Mouse (Mus musculus): ENCODE measurements around the gene Ptpn11. TPM values are rescaled to one million over a fixed set of nuclear protein-coding genes. Genes with fewer than 3 reads are reported as not detected.
"Not testable (repeated sequence)": the region's sequence is repeated elsewhere in the genome, so short reads cannot be mapped to it uniquely, and the experiment has no call there.

The Ptpn11 gene
- polyA plus RNA-seq, 1 experiment from 2014 or later, result 20.0 TPM

GRCm38 (mm10) chr5:121224856-121225255, 33.7 kb upstream of the Ptpn11 start:
- Histone ChIP-seq H3K27me3 (no peaks in the 10 kb centered on the region), H3K36me3 (no peaks in the 10 kb centered on the region), H3K4me2 (no peak overlapping the region), H3K27ac (no peak overlapping the region), H3K9me3 (replicated peaks) (no peaks in the 10 kb centered on the region), H3K4me3 (no peak overlapping the region), H3K4me1 (replicated peaks) (peaks cover 20% of the 10 kb centered on the region), H3K9ac (no peak overlapping the region)
- WGBS, result 80% methylated on average over 3 of the region's 3 CpGs
- no peak for ATAC-seq (replicated peaks; ENCODE audit: insufficient number of reproducible peaks, insufficient read depth, low FRiP score, low read depth)

- ATAC-seq (replicated peaks; ENCODE audit: insufficient number of reproducible peaks, insufficient read depth, low FRiP score, low read depth); H3K9me3 ChIP-seq (replicated peaks); H3K4me2 ChIP-seq; H3K9ac ChIP-seq; H3K27ac ChIP-seq; H3K36me3 ChIP-seq; H3K4me3 ChIP-seq; H3K27me3 ChIP-seq: not testable (repeated sequence)
- 93% methylated on average over 4 of the region's 4 CpGs for WGBS
- peaks cover 21% of the 10 kb centered on the region for H3K4me1 ChIP-seq (replicated peaks)
Measured at GRCm38 (mm10) chr5:121224020-121224419, 32.8 kb upstream of the Ptpn11 start.

GRCm38 (mm10) chr5:121221328-121221850, 30.2 kb upstream of the Ptpn11 start:
- H3K9me3 ChIP-seq (replicated peaks), result no peaks in the 10 kb centered on the region
- peaks cover 17% of the 10 kb centered on the region for H3K4me1 ChIP-seq (replicated peaks)
- no peaks in the 10 kb centered on the region for H3K27me3 ChIP-seq
- peak overlapping the region; percentile 92 for H3K4me3 ChIP-seq
- ATAC-seq (replicated peaks; ENCODE audit: insufficient number of reproducible peaks, insufficient read depth, low FRiP score, low read depth), result no peak
- peak overlapping the region; percentile 92 for H3K9ac ChIP-seq
- H3K4me2 ChIP-seq, result peak overlapping the region; percentile 78
- WGBS, result 24% methylated on average over 23 of the region's 23 CpGs
- H3K27ac ChIP-seq, result no peak overlapping the region
- no peaks in the 10 kb centered on the region for H3K36me3 ChIP-seq

- WGBS, result under 1% methylated on average over 28 of the region's 38 CpGs
- H3K27ac ChIP-seq, result peak overlapping the region; percentile 87
- no peaks in the 10 kb centered on the region for H3K9me3 ChIP-seq (replicated peaks)
- H3K9ac ChIP-seq, result peak overlapping the region; percentile 92
- H3K36me3 ChIP-seq, result no peaks in the 10 kb centered on the region
- ATAC-seq (replicated peaks; ENCODE audit: insufficient number of reproducible peaks, insufficient read depth, low FRiP score, low read depth), result peak; percentile 40
- peak overlapping the region; percentile 78 for H3K4me2 ChIP-seq
- H3K4me3 ChIP-seq, result peak overlapping the region; percentile 92
- H3K4me1 ChIP-seq (replicated peaks), result peaks cover 12% of the 10 kb centered on the region
- no peaks in the 10 kb centered on the region for H3K27me3 ChIP-seq
Measured at GRCm38 (mm10) chr5:121220732-121221301, 29.6 kb upstream of the Ptpn11 start.

GRCm38 (mm10) chr5:121219980-121220731, 29.0 kb upstream of the Ptpn11 start, which contains the start of gene Hectd4:
Hectd4 (plus strand) TSS chr5:121220219.
- H3K27me3 ChIP-seq, result no peaks in the 10 kb centered on the region
- no peaks in the 10 kb centered on the region for H3K36me3 ChIP-seq
- WGBS, result under 1% methylated on average over 68 of the region's 90 CpGs
- peak within 1 kb of the TSS; percentile 92 for H3K4me3 ChIP-seq
- peak within 1 kb of the TSS; percentile 92 for H3K9ac ChIP-seq
- H3K4me2 ChIP-seq, result peak within 1 kb of the TSS; percentile 78
- ATAC-seq (replicated peaks; ENCODE audit: insufficient number of reproducible peaks, insufficient read depth, low FRiP score, low read depth), result peak; percentile 91
- H3K9me3 ChIP-seq (replicated peaks), result no peaks in the 10 kb centered on the region
- peak within 1 kb of the TSS; percentile 87 for H3K27ac ChIP-seq
- H3K4me1 ChIP-seq (replicated peaks), result peaks cover 11% of the 10 kb centered on the region

GRCm38 (mm10) chr5:121219190-121219589, 28.0 kb upstream of the Ptpn11 start:
- Histone ChIP-seq H3K4me2 (no peak overlapping the region), H3K36me3 (no peaks in the 10 kb centered on the region), H3K27me3 (no peaks in the 10 kb centered on the region), H3K9me3 (replicated peaks) (no peaks in the 10 kb centered on the region), H3K27ac (no peak overlapping the region), H3K4me1 (replicated peaks) (peaks cover 11% of the 10 kb centered on the region), H3K4me3 (no peak overlapping the region), H3K9ac (no peak overlapping the region)
- WGBS, result 83% methylated on average over 1 of the region's 1 CpGs
- no peak for ATAC-seq (replicated peaks; ENCODE audit: insufficient number of reproducible peaks, insufficient read depth, low FRiP score, low read depth)

GRCm38 (mm10) chr5:121217313-121217634, 26.1 kb upstream of the Ptpn11 start:
- peaks cover 11% of the 10 kb centered on the region for H3K4me1 ChIP-seq (replicated peaks)
- WGBS, result 83% methylated on average over 2 of the region's 2 CpGs
- H3K27me3 ChIP-seq, result no peaks in the 10 kb centered on the region
- H3K9me3 ChIP-seq (replicated peaks), result no peaks in the 10 kb centered on the region
- no peak overlapping the region for H3K4me2 ChIP-seq
- ATAC-seq (replicated peaks; ENCODE audit: insufficient number of reproducible peaks, insufficient read depth, low FRiP score, low read depth), result no peak
- H3K27ac ChIP-seq, result no peak overlapping the region
- no peak overlapping the region for H3K9ac ChIP-seq
- peaks cover 8% of the 10 kb centered on the region for H3K36me3 ChIP-seq
- no peak overlapping the region for H3K4me3 ChIP-seq

GRCm38 (mm10) chr5:121216584-121217312, 25.6 kb upstream of the Ptpn11 start:
- peaks cover 13% of the 10 kb centered on the region for H3K36me3 ChIP-seq
- not testable (repeated sequence) for H3K9ac ChIP-seq; H3K9me3 ChIP-seq (replicated peaks); H3K4me1 ChIP-seq (replicated peaks); H3K4me2 ChIP-seq; H3K27ac ChIP-seq; H3K4me3 ChIP-seq; H3K27me3 ChIP-seq; ATAC-seq (replicated peaks; ENCODE audit: insufficient number of reproducible peaks, insufficient read depth, low FRiP score, low read depth)
- WGBS, result 86% methylated on average over 9 of the region's 9 CpGs

- ATAC-seq (replicated peaks; ENCODE audit: insufficient number of reproducible peaks, insufficient read depth, low FRiP score, low read depth), result no peak
- no peak overlapping the region for H3K4me2 ChIP-seq
- H3K36me3 ChIP-seq, result peaks cover 18% of the 10 kb centered on the region
- H3K9ac ChIP-seq, result 0 out of 2 replicates have a peak overlapping the region, but pooled peaks have one; percentile 16
- H3K4me3 ChIP-seq, result no peak overlapping the region
- peaks cover 3% of the 10 kb centered on the region for H3K4me1 ChIP-seq (replicated peaks)
- no peak overlapping the region for H3K27ac ChIP-seq
- no peaks in the 10 kb centered on the region for H3K27me3 ChIP-seq
- no peaks in the 10 kb centered on the region for H3K9me3 ChIP-seq (replicated peaks)
- 47% methylated on average over 12 of the region's 12 CpGs for WGBS
Measured at GRCm38 (mm10) chr5:121216126-121216446, 24.9 kb upstream of the Ptpn11 start.

- no peak for ATAC-seq (replicated peaks; ENCODE audit: insufficient number of reproducible peaks, insufficient read depth, low FRiP score, low read depth)
- no peak overlapping the region for H3K9ac ChIP-seq
- 0 out of 2 replicates have a peak, but pooled peaks cover 2% of the 10 kb centered on the region for H3K4me1 ChIP-seq (replicated peaks)
- H3K36me3 ChIP-seq, result peaks cover 22% of the 10 kb centered on the region
- H3K27ac ChIP-seq, result no peak overlapping the region
- H3K4me3 ChIP-seq, result no peak overlapping the region
- WGBS, result 44% methylated on average over 13 of the region's 13 CpGs
- no peaks in the 10 kb centered on the region for H3K9me3 ChIP-seq (replicated peaks)
- H3K27me3 ChIP-seq, result no peaks in the 10 kb centered on the region
- H3K4me2 ChIP-seq, result no peak overlapping the region
Measured at GRCm38 (mm10) chr5:121215380-121216125, 24.4 kb upstream of the Ptpn11 start.

GRCm38 (mm10) chr5:121214707-121215106, 23.5 kb upstream of the Ptpn11 start:
- H3K9me3 ChIP-seq (replicated peaks), result no peaks in the 10 kb centered on the region
- no peak overlapping the region for H3K9ac ChIP-seq

More at GRCm38 (mm10) chr5:121214707-121215106, 23.5 kb upstream of the Ptpn11 start:
- Histone ChIP-seq H3K27ac (no peak overlapping the region), H3K4me1 (replicated peaks) (no peaks in the 10 kb centered on the region), H3K4me3 (no peak overlapping the region), H3K4me2 (no peak overlapping the region), H3K27me3 (no peaks in the 10 kb centered on the region), H3K36me3 (peaks cover 28% of the 10 kb centered on the region)
- ATAC-seq (replicated peaks; ENCODE audit: insufficient number of reproducible peaks, insufficient read depth, low FRiP score, low read depth), result no peak
- WGBS, result 41% methylated on average over 7 of the region's 7 CpGs
